Mouse (Mus musculus) spleen, adult 2 months (tissue): Measurements from ENCODE around the gene Tbxas1.

ENCODE experiments used
- CTCF ChIP-seq: fragments of 200-500 bp; IDR thresholded peaks from 2 replicates; pipeline ENCODE4 v1.5.1; 2011; ENCODE audit warnings: mild to moderate bottlenecking, inconsistent platforms; ENCODE audit not compliant: insufficient read depth, insufficient read length, insufficient replicate concordance; ENCODE audit errors: extremely low read depth
- POLR2A ChIP-seq: fragments of 200-500 bp; IDR thresholded peaks from 2 replicates; pipeline ENCODE4 v1.6.1; 2011; ENCODE audit warnings: low read depth, low read length, inconsistent platforms

- TF ChIP-seq CTCF (no peak), POLR2A (no peak)
These were observed 26.4 kb downstream of the Tbxas1 start for GRCm38 (mm10) chr6:38901636-38902035.
